Mouse (Mus musculus) midbrain, embryonic 15.5 days (tissue): ENCODE results near the gene Capn5. TPM values are rescaled to one million over a fixed set of nuclear protein-coding genes. Genes with fewer than 3 reads are reported as not detected.

Experiments
- ATAC-seq: fragments of 200-750 bp; cut with Nextera tagmentation; replicated peaks from 2 replicates; pipeline ENCODE4 v1.8.0; 2017; ENCODE audit warnings: moderate TSS enrichment
- H3K27ac ChIP-seq: fragments of 300-500 bp; sonication (generic); 2 replicates; pipeline ENCODE4 v1.5.1; 2015; ENCODE audit warnings: mild to moderate bottlenecking, inconsistent platforms
- H3K27me3 ChIP-seq: fragments of 300-500 bp; sonication (generic); replicated peaks from 2 replicates; pipeline ENCODE4 v1.6.1; 2015; ENCODE audit warnings: inconsistent platforms
- H3K36me3 ChIP-seq: fragments of 300-500 bp; sonication (generic); replicated peaks from 2 replicates; pipeline ENCODE4 v1.6.1; 2015; ENCODE audit warnings: inconsistent platforms
- H3K4me1 ChIP-seq: fragments of 300-500 bp; sonication (generic); 2 replicates; pipeline ENCODE4 v1.6.1; 2015; ENCODE audit warnings: inconsistent platforms
- H3K4me2 ChIP-seq: fragments of 300-500 bp; sonication (generic); 2 replicates; pipeline ENCODE4 v1.6.1; 2015; ENCODE audit warnings: inconsistent platforms, mild to moderate bottlenecking, moderate library complexity
- H3K4me3 ChIP-seq: fragments of 300-500 bp; sonication (generic); 2 replicates; pipeline ENCODE4 v1.5.1; 2015; ENCODE audit warnings: mild to moderate bottlenecking, inconsistent platforms
- H3K9ac ChIP-seq: fragments of 300-500 bp; sonication (generic); 2 replicates; pipeline ENCODE4 v1.6.1; 2015; ENCODE audit warnings: mild to moderate bottlenecking, inconsistent platforms
- H3K9me3 ChIP-seq: fragments of 300-500 bp; sonication (generic); 2 replicates; pipeline ENCODE4 v1.6.1; 2016; ENCODE audit warnings: inconsistent platforms
- WGBS: fragments of 180-500 bp; shearing (Covaris S2); methylation state at CpG from one replicate; pipeline ENCODE4 v1.1.7; 2015; ENCODE audit warnings: mixed read lengths; 5-methylcytosine and 5-hydroxymethylcytosine counted together
- polyA plus RNA-seq: library from polyadenylated mRNA; unstranded; fragments of >200 nt; fragmentation: Nextera tagmentation; extraction: Ambion mirVana; gene quantifications from 2 replicates; pipeline ENCODE4 v1.2.1, GENCODE M21; 2015

Gene Capn5
- polyA plus RNA-seq, 1 experiment from 2014 or later = 19.0 TPM

GRCm38 (mm10) chr7:98156280-98156665, 21.8 kb downstream of the Capn5 start:
- peaks cover 17% of the 10 kb centered on the region for H3K4me1 ChIP-seq
- ATAC-seq = 0 out of 2 replicates have a peak, but pooled peaks have one; percentile 7
- WGBS = 56% methylated on average over 3 of the region's 3 CpGs
- H3K4me2 ChIP-seq = no peak overlapping the region
- no peak overlapping the region for H3K27ac ChIP-seq
- H3K4me3 ChIP-seq = no peak overlapping the region
- no peaks in the 10 kb centered on the region for H3K27me3 ChIP-seq
- no peaks in the 10 kb centered on the region for H3K9me3 ChIP-seq
- no peak overlapping the region for H3K9ac ChIP-seq
- no peaks in the 10 kb centered on the region for H3K36me3 ChIP-seq

- Histone ChIP-seq H3K4me3 (no peak overlapping the region), H3K27me3 (no peaks in the 10 kb centered on the region), H3K27ac (no peak overlapping the region), H3K9ac (no peak overlapping the region), H3K9me3 (no peaks in the 10 kb centered on the region), H3K4me2 (no peak overlapping the region), H3K36me3 (no peaks in the 10 kb centered on the region), H3K4me1 (peaks cover 17% of the 10 kb centered on the region)
- 29% methylated on average over 7 of the region's 8 CpGs for WGBS
- ATAC-seq = 0 out of 2 replicates have a peak, but pooled peaks have one; percentile 35
Measured at GRCm38 (mm10) chr7:98155546-98156279, 22.4 kb downstream of the Capn5 start.

GRCm38 (mm10) chr7:98153892-98154291, 24.2 kb downstream of the Capn5 start:
- no peak overlapping the region for H3K4me3 ChIP-seq
- peaks cover 25% of the 10 kb centered on the region for H3K4me1 ChIP-seq
- WGBS = 73% methylated on average over 5 of the region's 5 CpGs
- no peak overlapping the region for H3K27ac ChIP-seq
- H3K9ac ChIP-seq = no peak overlapping the region
- H3K27me3 ChIP-seq = no peaks in the 10 kb centered on the region
- no peak for ATAC-seq
- no peak overlapping the region for H3K4me2 ChIP-seq
- H3K36me3 ChIP-seq = no peaks in the 10 kb centered on the region
- H3K9me3 ChIP-seq = no peaks in the 10 kb centered on the region

- Histone ChIP-seq H3K4me2 (no peak overlapping the region), H3K4me1 (peaks cover 25% of the 10 kb centered on the region), H3K27me3 (no peaks in the 10 kb centered on the region), H3K9ac (no peak overlapping the region), H3K36me3 (no peaks in the 10 kb centered on the region), H3K9me3 (no peaks in the 10 kb centered on the region), H3K27ac (no peak overlapping the region), H3K4me3 (no peak overlapping the region)
- no peak for ATAC-seq
- WGBS = 27% methylated on average over 3 of the region's 3 CpGs
Measured at GRCm38 (mm10) chr7:98153345-98153744, 24.7 kb downstream of the Capn5 start.

GRCm38 (mm10) chr7:98152400-98152799, 25.7 kb downstream of the Capn5 start:
- Histone ChIP-seq H3K27me3 (no peaks in the 10 kb centered on the region), H3K27ac (no peak overlapping the region), H3K4me3 (no peak overlapping the region), H3K4me1 (peaks cover 24% of the 10 kb centered on the region), H3K4me2 (no peak overlapping the region), H3K9me3 (no peaks in the 10 kb centered on the region), H3K36me3 (no peaks in the 10 kb centered on the region), H3K9ac (no peak overlapping the region)
- ATAC-seq = no peak
- WGBS = 73% methylated on average over 8 of the region's 8 CpGs

- no peaks in the 10 kb centered on the region for H3K9me3 ChIP-seq
- no peak overlapping the region for H3K9ac ChIP-seq
- no peak overlapping the region for H3K27ac ChIP-seq
- ATAC-seq = no peak
- H3K4me1 ChIP-seq = peaks cover 13% of the 10 kb centered on the region
- H3K27me3 ChIP-seq = no peaks in the 10 kb centered on the region
- H3K4me3 ChIP-seq = no peak overlapping the region
- H3K4me2 ChIP-seq = no peak overlapping the region
- no peaks in the 10 kb centered on the region for H3K36me3 ChIP-seq
- 45% methylated on average over 5 of the region's 5 CpGs for WGBS
Measured at GRCm38 (mm10) chr7:98150525-98150924, 27.5 kb downstream of the Capn5 start.

- Histone ChIP-seq H3K27ac (no peak overlapping the region), H3K36me3 (no peaks in the 10 kb centered on the region), H3K4me1 (peaks cover 13% of the 10 kb centered on the region), H3K9me3 (no peaks in the 10 kb centered on the region), H3K4me2 (no peak overlapping the region), H3K27me3 (no peaks in the 10 kb centered on the region), H3K4me3 (no peak overlapping the region), H3K9ac (no peak overlapping the region)
- WGBS = 15% methylated on average over 3 of the region's 3 CpGs
- peak; percentile 9; the same call in 1 of the 2 replicates for ATAC-seq
Measured at GRCm38 (mm10) chr7:98149802-98150201, 28.3 kb downstream of the Capn5 start.

GRCm38 (mm10) chr7:98148721-98149407, 29.2 kb downstream of the Capn5 start:
- Histone ChIP-seq H3K27me3 (no peaks in the 10 kb centered on the region), H3K9me3 (no peaks in the 10 kb centered on the region)
- WGBS = 76% methylated on average over 10 of the region's 10 CpGs

GRCm38 (mm10) chr7:98147766-98148165, 30.3 kb downstream of the Capn5 start:
- H3K27ac ChIP-seq = 0 out of 2 replicates have a peak overlapping the region, but pooled peaks have one; percentile 8
- peaks cover 13% of the 10 kb centered on the region for H3K4me1 ChIP-seq
- H3K9ac ChIP-seq = no peak overlapping the region
- ATAC-seq = no peak
- H3K27me3 ChIP-seq = no peaks in the 10 kb centered on the region
- H3K9me3 ChIP-seq = no peaks in the 10 kb centered on the region
- H3K4me2 ChIP-seq = no peak overlapping the region
- no peaks in the 10 kb centered on the region for H3K36me3 ChIP-seq
- no peak overlapping the region for H3K4me3 ChIP-seq
- WGBS = 53% methylated on average over 8 of the region's 8 CpGs

More at GRCm38 (mm10) chr7:98148721-98149407, 29.2 kb downstream of the Capn5 start:
- Histone ChIP-seq H3K27ac (no peak overlapping the region), H3K4me1 (peaks cover 13% of the 10 kb centered on the region), H3K4me2 (no peak overlapping the region), H3K9ac (no peak overlapping the region), H3K36me3 (no peaks in the 10 kb centered on the region), H3K4me3 (no peak overlapping the region)
- ATAC-seq = no peak

GRCm38 (mm10) chr7:98146447-98146845, 31.6 kb downstream of the Capn5 start:
- no peaks in the 10 kb centered on the region for H3K9me3 ChIP-seq
- no peaks in the 10 kb centered on the region for H3K27me3 ChIP-seq
- H3K4me1 ChIP-seq = peaks cover 13% of the 10 kb centered on the region
- no peak overlapping the region for H3K4me2 ChIP-seq
- WGBS = 85% methylated on average over 8 of the region's 8 CpGs
- no peak for ATAC-seq
- no peak overlapping the region for H3K27ac ChIP-seq
- H3K9ac ChIP-seq = no peak overlapping the region
- H3K36me3 ChIP-seq = no peaks in the 10 kb centered on the region
- no peak overlapping the region for H3K4me3 ChIP-seq

GRCm38 (mm10) chr7:98145842-98146446, 32.1 kb downstream of the Capn5 start:
- no peak overlapping the region for H3K27ac ChIP-seq
- 81% methylated on average over 11 of the region's 12 CpGs for WGBS
- no peaks in the 10 kb centered on the region for H3K36me3 ChIP-seq
- no peak overlapping the region for H3K4me2 ChIP-seq
- peaks cover 13% of the 10 kb centered on the region for H3K4me1 ChIP-seq
- no peak for ATAC-seq
- H3K9me3 ChIP-seq = no peaks in the 10 kb centered on the region
- no peaks in the 10 kb centered on the region for H3K27me3 ChIP-seq
- no peak overlapping the region for H3K9ac ChIP-seq
- H3K4me3 ChIP-seq = no peak overlapping the region

GRCm38 (mm10) chr7:98145402-98145801, 32.7 kb downstream of the Capn5 start, which contains the start of gene Omp:
Gene Omp, minus strand, starts transcription at chr7:98145502.
- H3K4me3 ChIP-seq = no peak within 1 kb of the TSS
- no peaks in the 10 kb centered on the region for H3K9me3 ChIP-seq
- H3K4me1 ChIP-seq = peaks cover 13% of the 10 kb centered on the region
- 93% methylated on average over 5 of the region's 5 CpGs for WGBS
- no peaks in the 10 kb centered on the region for H3K36me3 ChIP-seq
- H3K27ac ChIP-seq = no peak within 1 kb of the TSS
- no peak within 1 kb of the TSS for H3K9ac ChIP-seq
- no peak within 1 kb of the TSS for H3K4me2 ChIP-seq
- no peaks in the 10 kb centered on the region for H3K27me3 ChIP-seq
- ATAC-seq = no peak
